Comparison of ENCODE assay signal across 9 mouse cellular contexts in genomic region chr16:30235577-30235976, GRCm38 (mm10). TPM values are rescaled to one million over a fixed set of nuclear protein-coding genes. Genes with fewer than 3 reads are reported as not detected.
DNase-seq lines count a peak whose midpoint lies in the region; ATAC-seq lines count a peak whose summit lies in the region.
"Had no signal": no experiment of that assay in that cellular context is flagged by ENCODE, and none has a peak within 500 bp of the region (broad histone marks: within the 10 kb centered on the region; RNA-seq: fewer than 3 reads in every experiment).

No protein-coding gene starts in this region.

- peaks cover 42% of the 10 kb centered on the region for H3K4me1 ChIP-seq in forebrain, embryonic 10.5 days
- H3K4me1 ChIP-seq in forebrain, embryonic 12.5 days = peaks cover 19% of the 10 kb centered on the region
- H3K4me1 ChIP-seq in limb, embryonic 11.5 days (ENCODE audit: control insufficient read depth, insufficient read depth, low read length) = peaks cover 31% of the 10 kb centered on the region

- H3K4me2 ChIP-seq in forebrain, embryonic 12.5 days = no peak overlapping the region
- H3K4me2 ChIP-seq in limb, embryonic 11.5 days (ENCODE audit: low read depth, severe bottlenecking) = peak overlapping the region; percentile 49; the same call in 1 of the 2 replicates

- intact Hi-C loops in left cerebral cortex, postnatal 14 days (cut with DNase I) = loop anchor here (5.0 kb wide), 1 partner anchor 608 kb away; no protein-coding TSS in a partner anchor

- peak overlapping the region; percentile 76 for H3K27ac ChIP-seq in forebrain, embryonic 10.5 days
- H3K27ac ChIP-seq in forebrain, embryonic 12.5 days = no peak overlapping the region
- H3K27ac ChIP-seq in limb, embryonic 11.5 days (replicated peaks; ENCODE audit: low read depth, low read length) = peak overlapping the region; percentile 71; the same call in 1 of the 2 replicates

- WGBS in forebrain, embryonic 10.5 days = 65% methylated on average over 2 of the region's 2 CpGs
- WGBS in forebrain, embryonic 12.5 days = 56% methylated on average over 2 of the region's 2 CpGs
- WGBS in limb, embryonic 11.5 days = 25% methylated on average over 2 of the region's 2 CpGs

- H3K9me3 ChIP-seq in forebrain, embryonic 10.5 days = no peaks in the 10 kb centered on the region
- H3K9me3 ChIP-seq in forebrain, embryonic 12.5 days = no peaks in the 10 kb centered on the region
- H3K9me3 ChIP-seq in limb, embryonic 11.5 days (ENCODE audit: control insufficient read depth, low read length) = no peaks in the 10 kb centered on the region

- H3K27me3 ChIP-seq in forebrain, embryonic 10.5 days (ENCODE audit: poor library complexity, severe bottlenecking) = peaks cover 98% of the 10 kb centered on the region
- peaks cover 77% of the 10 kb centered on the region for H3K27me3 ChIP-seq in forebrain, embryonic 12.5 days
- H3K27me3 ChIP-seq in limb, embryonic 11.5 days (ENCODE audit: control insufficient read depth, insufficient read depth, low read length) = no peaks in the 10 kb centered on the region

- no peak for DNase-seq in forebrain, embryonic 10.5 days (ENCODE audit: extremely low spot score, low spot score)
- DNase-seq in left cerebral cortex, postnatal 14 days (ENCODE audit: low spot score in 2 of 2) = peak; percentile 24
- no peak for DNase-seq in left cerebral cortex, adult 11 months (ENCODE audit: low spot score)
- DNase-seq in MN1 (ENCODE audit: low spot score) = peak; percentile 9
- DNase-seq in limb, embryonic 11.5 days (ENCODE audit: low spot score) = no peak
- no peak for DNase-seq in ovary, postnatal 36 days (ENCODE audit: low spot score)
- DNase-seq in adrenal gland, postnatal 36 days = no peak

- ATAC-seq in forebrain, embryonic 12.5 days (ENCODE audit: low FRiP score) = no peak
- no peak for ATAC-seq in limb, embryonic 11.5 days (ENCODE audit: insufficient number of reproducible peaks, low FRiP score, low TSS enrichment, low read depth)

- no peak overlapping the region for H3K9ac ChIP-seq in forebrain, embryonic 12.5 days
- H3K9ac ChIP-seq in limb, embryonic 11.5 days (ENCODE audit: low read length) = no peak overlapping the region

- no peak overlapping the region; the same call in 1 of the 2 replicates for H3K4me3 ChIP-seq in forebrain, embryonic 10.5 days
- no peak overlapping the region for H3K4me3 ChIP-seq in forebrain, embryonic 12.5 days (replicated peaks)
- no peak overlapping the region for H3K4me3 ChIP-seq in limb, embryonic 11.5 days (ENCODE audit: low read depth, low read length)

- no peaks in the 10 kb centered on the region for H3K36me3 ChIP-seq in forebrain, embryonic 10.5 days (replicated peaks)
- no peaks in the 10 kb centered on the region for H3K36me3 ChIP-seq in forebrain, embryonic 12.5 days (replicated peaks)
- H3K36me3 ChIP-seq in limb, embryonic 11.5 days (ENCODE audit: control insufficient read depth, insufficient read depth, low read length) = no peaks in the 10 kb centered on the region

RNA-seq across cellular contexts. Expression of gene Cpn2, which starts 31.7 kb away (rescaled TPM):
- polyA plus RNA-seq in forebrain, embryonic 10.5 days (2016; fragmentation: Nextera tagmentation; extraction: Ambion mirVana) = not detected in 2 replicates
- polyA plus RNA-seq in forebrain, embryonic 12.5 days (2016; fragmentation: Nextera tagmentation; extraction: Ambion mirVana) = not detected in 2 replicates
- not detected for total RNA-seq in left cerebral cortex, postnatal 14 days (2021)
- not detected in 2 replicates for polyA plus RNA-seq in limb, embryonic 11.5 days (2014; fragmentation: Nextera tagmentation; extraction: Ambion mirVana)
- total RNA-seq in adrenal gland, postnatal 36 days (2021) = 1 to 10 TPM; 1.3 to 2.1 TPM
- total RNA-seq: left cerebral cortex, adult 8-10 months had no signal

RNA-seq across cellular contexts. Expression of gene Lrrc15, which starts 47.5 kb away (rescaled TPM):
- polyA plus RNA-seq in forebrain, embryonic 10.5 days (2016; fragmentation: Nextera tagmentation; extraction: Ambion mirVana) = 0.32 and 0.35 TPM in 2 replicates
- polyA plus RNA-seq in forebrain, embryonic 12.5 days (2016; fragmentation: Nextera tagmentation; extraction: Ambion mirVana) = 0.46 and 0.57 TPM in 2 replicates
- total RNA-seq in left cerebral cortex, postnatal 14 days (2021) = under 1 TPM in 1 of 2 experiments, not detected in 1; 0.07 TPM
- 0.74 and 0.89 TPM in 2 replicates for polyA plus RNA-seq in limb, embryonic 11.5 days (2014; fragmentation: Nextera tagmentation; extraction: Ambion mirVana)
- under 1 TPM in 1 of 2 experiments, not detected in 1; 0.03 TPM for total RNA-seq in adrenal gland, postnatal 36 days (2021)
- total RNA-seq: left cerebral cortex, adult 8-10 months had no signal

Comparison
In these comparisons a context has a peak if more than half of its experiments do, and no peak if none do; other contexts are left out.
1. DNase-seq: peak in left cerebral cortex, postnatal 14 days (2 of 2) and MN1 (single experiment); none in forebrain, embryonic 10.5 days (single experiment), left cerebral cortex, adult 11 months (single experiment), limb, embryonic 11.5 days (single experiment), ovary, postnatal 36 days (single experiment) and adrenal gland, postnatal 36 days (0 of 2).